Comparison of ENCODE assay signal across 16 mouse cellular contexts in genomic region chr8:84585311-84585710, GRCm38 (mm10).
DNase-seq lines count a peak whose midpoint lies in the region; ATAC-seq and TF ChIP-seq lines count a peak whose summit lies in the region.
"Had no signal": no experiment of that assay in that cellular context is flagged by ENCODE, and none has a peak within 500 bp of the region (broad histone marks: within the 10 kb centered on the region; RNA-seq: fewer than 3 reads in every experiment).

No protein-coding gene starts in this region.

- H3K27ac ChIP-seq in liver, embryonic 14.5 days: no peak overlapping the region
- H3K27ac ChIP-seq in liver, embryonic 12.5 days: no peak overlapping the region
- H3K27ac ChIP-seq in bone marrow, adult 2 months (ENCODE audit: control insufficient read depth, insufficient read depth, low read depth, low read length, poor library complexity): no peak overlapping the region
- H3K27ac ChIP-seq: embryonic facial prominence, embryonic 15.5 days; limb, embryonic 12.5 days; neural tube, embryonic 13.5 days had no signal

- no peak for ATAC-seq in liver, embryonic 14.5 days (ENCODE audit: insufficient read depth)
- no peak for ATAC-seq in liver, embryonic 12.5 days
- ATAC-seq: inflammation-experienced regulatory T-cells, adult 6 months had no signal

- TF ChIP-seq CTCF in liver, embryonic 14.5 days (IDR thresholded peaks at IDR 0.05; ENCODE audit: low read depth): peak; percentile 71
- TF ChIP-seq CTCF in bone marrow, adult 2 months (IDR thresholded peaks at IDR 0.05; ENCODE audit: control insufficient read depth, insufficient read depth, low read length): peak; percentile 58

- no peak for TF ChIP-seq EP300 in liver, embryonic 14.5 days (IDR thresholded peaks at IDR 0.05; ENCODE audit: low read depth)

- H3K4me1 ChIP-seq in liver, embryonic 14.5 days (replicated peaks; ENCODE audit: control insufficient read depth in 2 of 2, insufficient read depth in 2 of 2, low read length in 1 of 2): peaks cover 10 to 19% of the 10 kb centered on the region in 2 experiments
- H3K4me1 ChIP-seq in liver, embryonic 12.5 days: peaks cover 16% of the 10 kb centered on the region
- no peaks in the 10 kb centered on the region; the same call in 1 of the 2 replicates for H3K4me1 ChIP-seq in bone marrow, adult 2 months (ENCODE audit: control insufficient read depth, insufficient read depth, low read length)
- H3K4me1 ChIP-seq: embryonic facial prominence, embryonic 15.5 days; limb, embryonic 12.5 days; neural tube, embryonic 13.5 days had no signal

- DNase-seq in embryo, embryonic 10 days (ENCODE audit: low spot score): peak; percentile 33
- DNase-seq in embryo, embryonic 10.5 days (ENCODE audit: low spot score): no peak
- DNase-seq in liver, embryonic 14.5 days (ENCODE audit: low read depth in 3 of 3, low spot score in 3 of 3): no peak
- peak; percentile 35 for DNase-seq in 416B (ENCODE audit: low read depth)
- no peak for DNase-seq in gastrocnemius, postnatal 25 days
- no peak for DNase-seq in urinary bladder, postnatal 14 days (ENCODE audit: low spot score)
- DNase-seq: cerebellum, adult 9-10 months; right cerebral cortex, postnatal 25 days; thymus, adult 2 months had no signal

- no peak overlapping the region for H3K4me3 ChIP-seq in liver, embryonic 14.5 days (ENCODE audit: insufficient read depth in 1 of 2, low read depth in 2 of 2, low read length in 2 of 2)
- H3K4me3 ChIP-seq in liver, embryonic 12.5 days: no peak overlapping the region
- no peak overlapping the region for H3K4me3 ChIP-seq in bone marrow, adult 2 months (replicated peaks; ENCODE audit: control insufficient read depth, low read depth, low read length)
- H3K4me3 ChIP-seq: embryonic facial prominence, embryonic 15.5 days; limb, embryonic 12.5 days; megakaryocyte, embryonic 14.5 days; neural tube, embryonic 13.5 days had no signal

- H3K9ac ChIP-seq in liver, embryonic 14.5 days (replicated peaks): no peak overlapping the region
- no peak overlapping the region for H3K9ac ChIP-seq in liver, embryonic 12.5 days
- H3K9ac ChIP-seq: embryonic facial prominence, embryonic 15.5 days; limb, embryonic 12.5 days; neural tube, embryonic 13.5 days had no signal

- H3K4me2 ChIP-seq in liver, embryonic 14.5 days (ENCODE audit: low read depth): no peak overlapping the region
- H3K4me2 ChIP-seq in liver, embryonic 12.5 days: no peak overlapping the region
- H3K4me2 ChIP-seq: embryonic facial prominence, embryonic 15.5 days; limb, embryonic 12.5 days; neural tube, embryonic 13.5 days had no signal

- 27% methylated on average over 1 of the region's 1 CpGs for WGBS in liver, embryonic 14.5 days (ENCODE audit: insufficient replicate concordance)
- WGBS in liver, embryonic 12.5 days (ENCODE audit: insufficient replicate concordance): 31% methylated on average over 1 of the region's 1 CpGs
- 46% methylated on average over 1 of the region's 1 CpGs for WGBS in bone marrow, adult 2 months

- H3K9me3 ChIP-seq in liver, embryonic 14.5 days (ENCODE audit: control insufficient read depth, low read length): no peaks in the 10 kb centered on the region
- no peaks in the 10 kb centered on the region for H3K9me3 ChIP-seq in liver, embryonic 12.5 days (replicated peaks)
- H3K9me3 ChIP-seq: embryonic facial prominence, embryonic 15.5 days; neural tube, embryonic 13.5 days had no signal

- H3K36me3 ChIP-seq in liver, embryonic 14.5 days (replicated peaks; ENCODE audit: control insufficient read depth, insufficient read depth, low read depth): no peaks in the 10 kb centered on the region
- no peaks in the 10 kb centered on the region for H3K36me3 ChIP-seq in liver, embryonic 12.5 days
- H3K36me3 ChIP-seq: embryonic facial prominence, embryonic 15.5 days; limb, embryonic 12.5 days had no signal

- H3K27me3 ChIP-seq in liver, embryonic 14.5 days (ENCODE audit: control insufficient read depth, insufficient read depth, low read length): no peaks in the 10 kb centered on the region
- H3K27me3 ChIP-seq in liver, embryonic 12.5 days (replicated peaks): peaks cover 4% of the 10 kb centered on the region; the same call in 1 of the 2 replicates
- H3K27me3 ChIP-seq: embryonic facial prominence, embryonic 15.5 days; limb, embryonic 12.5 days; neural tube, embryonic 13.5 days had no signal

- no peak for TF ChIP-seq POLR2A in bone marrow, adult 2 months (IDR thresholded peaks at IDR 0.05; ENCODE audit: borderline replicate concordance, control insufficient read depth, low read depth, low read length)

Comparison
In these comparisons a context has a peak if more than half of its experiments do, and no peak if none do; other contexts are left out.
1. DNase-seq: peak in embryo, embryonic 10 days (single experiment) and 416B (single experiment); none in embryo, embryonic 10.5 days (single experiment), liver, embryonic 14.5 days (0 of 3), gastrocnemius, postnatal 25 days (single experiment) and urinary bladder, postnatal 14 days (single experiment).